Mouse (Mus musculus) heart, adult 8-10 months (tissue): Measurements from ENCODE around the gene Zfp473. TPM values are rescaled to one million over a fixed set of nuclear protein-coding genes. Genes with fewer than 3 reads are reported as not detected.
"Not testable (repeated sequence)": the region's sequence is repeated elsewhere in the genome, so short reads cannot be mapped to it uniquely, and the experiment has no call there.

Source experiments
- DNase-seq: peaks from one replicate; pipeline ENCODE4 v3.0.0; 2022; ENCODE audit warnings: low spot score
- total RNA-seq, 4 experiments: library from RNA; stranded (reverse); gene quantifications; 2 replicates each; pipeline ENCODE4 v1.2.4; 2022

The Zfp473 gene
- total RNA-seq, 4 experiments from 2014 or later, result 0.06 to 0.09 TPM; not detected in 2

GRCm38 (mm10) chr7:44722058-44722457 lies 28.8 kb downstream of the Zfp473 start:
- no peak for DNase-seq

DNA sequence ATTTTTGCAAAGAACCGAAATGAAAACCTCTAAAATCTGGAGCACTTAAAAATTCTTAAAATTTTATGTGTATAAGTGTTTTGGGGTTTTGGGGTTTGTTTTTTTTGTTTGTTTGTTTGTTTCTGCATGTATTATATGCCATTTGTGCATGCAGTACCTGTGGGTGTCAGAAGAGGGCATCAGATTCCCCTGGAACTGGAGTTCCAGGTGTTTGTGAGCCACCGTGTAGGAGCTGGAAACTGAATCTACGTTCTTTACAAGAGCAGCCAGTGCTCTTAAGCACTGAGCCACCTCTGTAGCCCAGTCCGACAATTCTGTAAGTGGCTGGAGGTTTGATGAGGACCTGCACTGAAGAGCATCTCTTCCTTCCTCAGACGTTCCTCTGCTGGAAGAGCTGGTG lies 41.0 kb downstream of the Zfp473 start:
- no peak for DNase-seq

GRCm38 (mm10) chr7:44708574-44708973 lies 42.3 kb downstream of the Zfp473 start, which contains the start of gene Izumo2:
TSS of gene Izumo2 (plus strand) at chr7:44708742.
- no peak for DNase-seq

- DNase-seq, result not testable (repeated sequence)
Measured at GRCm38 (mm10) chr7:44708093-44708492, 42.8 kb downstream of the Zfp473 start.

GRCm38 (mm10) chr7:44707169-44707675 lies 43.6 kb downstream of the Zfp473 start:
- no peak for DNase-seq

- DNase-seq, result no peak
Measured at GRCm38 (mm10) chr7:44706322-44706721, 44.5 kb downstream of the Zfp473 start.

GRCm38 (mm10) chr7:44705086-44705485 lies 45.8 kb downstream of the Zfp473 start:
- no peak for DNase-seq

DNA sequence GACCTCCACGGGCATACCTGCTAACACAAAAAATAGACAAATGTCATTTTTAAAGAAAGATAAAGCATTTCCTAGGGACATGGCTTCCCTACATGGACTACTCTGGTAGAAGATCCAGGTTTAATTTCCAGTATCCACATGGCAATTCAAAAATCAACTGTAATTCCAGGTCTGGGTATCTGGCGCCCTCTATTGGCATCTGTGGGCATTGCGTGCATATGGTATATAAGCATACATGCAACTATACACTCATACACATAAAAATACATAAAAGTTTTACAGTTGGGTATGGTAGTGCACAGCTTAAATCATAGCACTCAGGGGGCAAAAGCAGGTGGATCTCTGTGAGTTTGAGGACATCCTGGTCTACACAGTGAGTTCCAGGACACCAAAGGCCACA lies 46.5 kb downstream of the Zfp473 start:
- no peak for DNase-seq

DNA sequence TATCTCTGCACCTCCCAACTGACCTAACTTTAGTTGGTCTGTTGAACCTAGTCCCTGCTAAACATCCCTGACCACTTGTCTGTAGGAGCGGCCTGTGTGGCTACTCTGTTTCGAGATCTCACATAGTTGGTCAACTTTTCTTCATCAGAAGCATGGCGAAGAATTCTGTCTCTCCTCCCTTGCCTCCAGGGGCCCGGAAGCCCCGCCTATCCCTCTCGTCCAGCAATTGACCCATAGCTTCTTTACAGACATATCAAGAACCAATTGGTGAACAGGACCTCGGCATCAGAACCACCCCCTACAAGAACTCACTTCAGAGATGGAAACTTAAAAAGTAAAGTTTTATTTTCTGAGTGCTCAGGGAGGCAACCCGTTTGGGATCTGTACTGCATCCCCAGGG lies 47.9 kb downstream of the Zfp473 start:
- no peak for DNase-seq

DNA sequence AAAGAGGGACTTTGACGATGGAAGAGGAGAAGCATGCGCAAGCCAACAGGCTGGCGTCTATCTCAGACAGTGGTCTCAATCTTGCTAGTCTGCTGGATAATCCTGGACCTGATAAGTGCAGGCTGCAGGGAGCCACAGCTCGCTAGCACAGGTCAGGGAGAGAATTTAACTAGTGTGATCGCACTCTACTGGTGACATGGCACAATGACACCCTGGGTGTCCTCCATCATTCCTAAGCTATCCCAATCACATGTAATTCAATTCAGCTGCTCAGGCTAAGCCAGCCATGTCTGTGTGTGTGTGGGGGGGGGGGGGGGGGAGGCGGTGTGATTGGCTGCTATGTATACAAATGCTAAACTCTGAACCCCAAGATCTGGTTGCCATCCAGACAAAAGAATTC lies 48.9 kb downstream of the Zfp473 start:
- DNase-seq, result peak; percentile 11

DNA sequence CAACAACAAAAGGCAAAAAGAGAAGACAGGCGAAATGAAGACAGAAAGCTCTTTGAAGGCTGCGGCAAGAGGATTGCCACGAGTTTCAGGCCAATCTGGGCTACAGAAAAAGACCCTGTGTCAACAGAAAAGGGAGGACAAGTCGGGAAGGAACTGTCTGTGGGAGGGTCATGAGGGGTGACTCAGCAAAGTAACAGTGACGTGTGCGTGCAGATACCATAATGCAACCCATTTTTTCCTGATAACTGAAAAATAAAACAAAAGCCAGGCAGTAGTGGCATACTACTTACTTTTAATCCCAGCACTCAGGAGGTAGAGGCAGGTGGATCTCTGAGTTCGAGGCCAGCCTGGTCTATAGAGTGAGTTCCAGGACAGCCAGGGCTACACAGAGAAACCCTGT lies 52.9 kb downstream of the Zfp473 start:
- DNase-seq, result no peak

DNA sequence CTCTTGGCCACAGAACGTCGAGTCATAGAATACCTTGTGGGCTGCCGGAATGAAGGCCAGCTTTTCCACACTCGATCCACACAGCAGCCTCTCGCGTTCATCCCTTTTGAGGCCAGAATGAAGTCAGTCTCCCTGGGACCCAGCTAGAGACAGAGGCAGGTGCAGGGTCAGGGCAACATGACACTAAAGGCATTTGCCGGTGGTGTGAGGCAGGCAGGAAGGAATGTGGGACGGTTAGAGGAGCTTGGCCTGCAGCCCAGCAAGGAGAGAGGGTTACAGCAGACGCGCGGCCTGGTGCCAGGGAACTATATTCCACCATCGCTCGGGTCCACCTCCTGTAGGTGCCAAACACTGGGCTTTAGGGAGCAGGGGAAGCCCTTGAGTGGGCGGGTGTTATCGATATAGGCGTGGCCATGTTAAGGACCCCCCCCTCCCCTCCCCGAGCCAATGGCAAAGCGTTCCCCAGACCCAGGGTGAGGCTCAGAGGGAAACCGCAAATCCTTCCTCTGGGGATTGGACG lies 53.6 kb downstream of the Zfp473 start:
- peak; percentile 66 for DNase-seq

DNA sequence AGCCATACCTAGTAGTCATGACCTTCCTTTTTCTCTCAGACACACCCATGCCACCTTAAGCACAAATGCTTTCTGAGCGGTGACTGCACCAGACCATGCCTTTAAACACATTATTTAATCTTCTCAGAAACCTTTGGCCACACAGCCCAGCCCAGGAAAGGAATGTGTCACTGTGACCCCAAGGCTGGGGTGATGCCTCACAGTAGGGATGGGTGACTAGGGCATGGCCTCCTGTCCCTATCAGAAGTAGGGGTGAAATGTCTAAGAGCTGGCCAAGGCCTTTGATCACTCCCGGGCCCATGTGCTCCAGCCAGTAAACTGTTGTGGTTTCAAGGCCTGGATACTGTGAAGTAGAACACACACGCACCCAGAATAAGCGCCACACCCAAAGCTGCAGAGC lies 55.6 kb downstream of the Zfp473 start:
- DNase-seq, result no peak

DNA sequence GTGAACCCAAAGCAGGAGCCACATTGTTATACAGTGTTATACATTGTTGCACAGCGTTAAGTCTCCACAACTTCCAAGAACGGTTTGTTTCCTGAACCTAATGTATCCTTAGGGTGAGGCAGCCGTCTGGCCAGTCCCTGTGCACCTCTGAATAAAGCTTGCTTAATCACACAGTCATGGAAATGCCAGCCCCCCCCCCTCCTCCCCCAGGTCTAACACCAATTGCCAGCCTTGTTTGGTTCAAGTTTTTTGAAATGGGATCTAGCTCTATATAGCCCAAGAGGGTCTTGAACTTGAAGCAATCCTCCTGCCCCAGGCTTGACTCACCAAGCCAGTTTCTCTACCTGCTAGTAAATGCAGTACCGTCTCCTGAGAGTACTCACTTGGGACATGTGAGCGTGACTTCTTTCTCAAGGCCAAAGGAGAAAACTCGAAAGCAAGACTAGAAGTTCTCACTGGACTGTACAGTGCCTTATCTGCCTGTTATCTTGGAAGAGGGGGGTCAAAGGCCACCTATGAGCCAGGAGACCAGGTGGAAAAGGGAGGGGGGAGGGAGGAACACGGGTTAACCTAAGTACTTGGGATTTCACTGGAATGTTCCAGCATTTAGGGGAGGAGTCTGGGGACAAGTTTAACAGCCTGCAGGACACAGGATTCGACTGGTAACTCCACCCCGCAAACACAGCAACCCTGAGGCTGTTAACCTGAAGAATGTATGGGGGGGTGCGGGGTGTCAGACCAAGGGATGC lies 57.2 kb downstream of the Zfp473 start:
- DNase-seq, result no peak

GRCm38 (mm10) chr7:44689331-44689730 lies 61.5 kb downstream of the Zfp473 start:
- no peak for DNase-seq

DNA sequence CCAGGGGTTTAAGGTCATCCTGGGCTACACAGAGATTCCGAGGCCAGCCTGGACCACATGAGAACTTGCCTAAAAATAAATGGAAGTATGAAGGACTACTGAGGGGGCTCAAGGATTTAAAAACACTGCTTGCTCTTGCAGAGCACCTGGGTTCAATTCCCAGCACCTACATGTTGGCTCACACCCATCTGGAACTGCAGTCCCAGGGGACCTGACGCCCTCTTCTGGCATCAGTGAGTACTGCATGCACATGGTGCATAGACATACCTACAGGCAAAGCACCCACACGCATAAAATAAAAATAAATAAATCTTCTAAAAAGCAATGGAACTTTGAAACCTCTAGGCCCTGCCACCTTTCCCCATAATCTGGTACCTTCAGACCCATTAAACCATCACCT lies 62.0 kb downstream of the Zfp473 start:
- DNase-seq, result no peak

DNA sequence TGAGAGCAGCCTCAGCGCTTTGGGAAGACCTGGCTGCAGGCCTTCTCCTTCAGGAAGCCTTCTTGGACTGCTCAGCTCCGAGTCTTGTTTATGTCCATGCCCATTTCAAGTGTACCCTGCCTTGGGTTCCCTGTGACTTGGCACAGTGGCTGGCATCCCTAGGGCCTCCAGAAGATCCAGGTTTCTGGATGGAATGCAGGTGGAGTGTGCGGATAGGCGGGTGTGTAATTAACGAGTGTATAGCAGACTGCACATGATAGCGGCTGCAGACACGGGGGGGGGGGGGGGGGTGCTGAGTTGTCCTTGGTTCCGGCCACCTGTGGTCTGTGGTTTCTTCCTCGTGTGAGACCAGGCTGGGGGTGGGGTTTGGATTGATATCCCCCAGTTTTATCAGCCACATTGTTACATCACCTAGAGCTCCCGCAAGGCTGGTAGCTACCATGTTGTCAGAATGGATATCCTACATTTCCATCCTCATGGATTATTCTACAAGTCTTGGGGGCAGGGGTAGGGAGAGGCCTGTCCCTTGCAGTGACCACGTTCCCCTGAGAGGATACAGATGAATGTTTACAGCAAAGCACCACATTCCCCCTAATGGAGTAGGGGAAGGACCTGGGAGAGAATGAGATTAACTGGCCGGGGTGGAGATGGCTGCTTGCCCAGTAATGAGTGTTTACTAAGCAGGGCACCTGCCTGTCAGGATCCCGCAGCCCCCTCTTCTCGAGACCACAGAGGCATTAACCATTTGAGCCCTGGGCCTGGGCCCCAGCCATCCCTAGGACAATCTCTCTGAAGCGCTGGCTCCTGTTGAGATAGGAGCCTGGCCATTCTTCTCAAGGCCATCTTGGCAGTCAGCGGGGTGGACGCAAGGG lies 65.1 kb downstream of the Zfp473 start:
- no peak for DNase-seq

DNA sequence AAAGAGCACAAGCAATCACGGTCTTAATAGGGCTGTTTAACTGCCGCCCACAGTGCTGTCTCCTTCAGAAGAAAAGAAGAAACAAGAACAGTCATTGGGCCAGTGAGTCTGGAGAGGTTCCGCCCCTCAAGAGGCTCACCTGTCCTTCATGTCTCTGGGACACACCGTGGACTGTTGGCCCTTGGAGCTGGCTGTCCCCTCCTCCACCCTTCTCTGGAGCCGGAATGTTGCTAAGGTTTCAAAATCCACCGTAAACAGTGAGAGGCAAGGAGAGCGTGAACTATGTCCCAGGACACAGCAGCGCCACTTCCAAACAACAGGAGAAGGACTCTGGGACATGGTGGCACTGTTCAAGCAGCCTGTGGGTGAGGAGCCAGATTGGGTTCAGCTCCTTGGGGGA lies 67.2 kb downstream of the Zfp473 start:
- no peak for DNase-seq
